Mouse (Mus musculus): ENCODE measurements around the gene Hcn2. TPM values are rescaled to one million over a fixed set of nuclear protein-coding genes. Genes with fewer than 3 reads are reported as not detected.

The Hcn2 gene
- polyA plus RNA-seq (2012; rRNA removed): 227 and 270 TPM in 2 replicates

DNA sequence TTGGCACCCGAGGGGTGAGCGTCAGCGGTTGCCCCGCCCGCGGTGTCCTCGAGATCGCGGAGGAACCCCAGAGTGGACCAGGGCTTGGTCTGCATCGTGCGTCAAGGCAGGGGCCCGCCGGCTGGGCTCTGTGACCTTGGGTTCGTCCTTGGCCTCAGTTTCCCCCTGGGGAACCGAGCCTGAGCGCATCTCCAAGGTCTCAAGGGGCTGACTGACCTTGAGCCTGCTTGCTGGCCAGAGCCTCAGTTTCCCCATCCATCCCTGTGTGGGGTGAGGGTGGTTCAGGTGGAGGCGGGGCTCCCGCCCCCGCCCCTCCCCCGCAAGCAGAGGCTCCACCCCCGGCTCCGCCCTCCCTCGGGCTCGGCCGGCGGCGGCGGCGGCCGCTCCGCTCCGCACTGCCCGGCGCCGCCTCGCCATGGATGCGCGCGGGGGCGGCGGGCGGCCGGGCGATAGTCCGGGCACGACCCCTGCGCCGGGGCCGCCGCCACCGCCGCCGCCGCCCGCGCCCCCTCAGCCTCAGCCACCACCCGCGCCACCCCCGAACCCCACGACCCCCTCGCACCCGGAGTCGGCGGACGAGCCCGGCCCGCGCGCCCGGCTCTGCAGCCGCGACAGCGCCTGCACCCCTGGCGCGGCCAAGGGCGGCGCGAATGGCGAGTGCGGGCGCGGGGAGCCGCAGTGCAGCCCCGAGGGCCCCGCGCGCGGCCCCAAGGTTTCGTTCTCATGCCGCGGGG is at the start of gene Hcn2:
Hcn2 (plus strand) TSS at position 381 of the 734 bp plus-strand sequence.
- no peak for TF ChIP-seq CTCF (IDR thresholded peaks at IDR 0.05; ENCODE audit: borderline replicate concordance, insufficient read depth, low read depth, low read length)
- 0 out of 2 replicates have a peak, but pooled peaks have one; percentile 24 for TF ChIP-seq POLR2A (IDR thresholded peaks at IDR 0.05; ENCODE audit: borderline replicate concordance, insufficient read depth, low read length)
- Histone ChIP-seq H3K4me3 (replicated peaks; ENCODE audit: insufficient read depth, low read depth, low read length) (peak within 1 kb of the TSS; percentile 88), H3K4me1 (ENCODE audit: control insufficient read depth, insufficient read depth, low read length) (peaks cover 24% of the 10 kb centered on the region), H3K27ac (ENCODE audit: insufficient read depth, low read length) (peak within 1 kb of the TSS; percentile 67), H3K27me3 (ENCODE audit: control insufficient read depth, insufficient read depth, low read length) (no peaks in the 10 kb centered on the region)
- DNase-seq: peak; percentile 69 to 74
- WGBS: 1% methylated on average over 69 of the region's 91 CpGs

DNA sequence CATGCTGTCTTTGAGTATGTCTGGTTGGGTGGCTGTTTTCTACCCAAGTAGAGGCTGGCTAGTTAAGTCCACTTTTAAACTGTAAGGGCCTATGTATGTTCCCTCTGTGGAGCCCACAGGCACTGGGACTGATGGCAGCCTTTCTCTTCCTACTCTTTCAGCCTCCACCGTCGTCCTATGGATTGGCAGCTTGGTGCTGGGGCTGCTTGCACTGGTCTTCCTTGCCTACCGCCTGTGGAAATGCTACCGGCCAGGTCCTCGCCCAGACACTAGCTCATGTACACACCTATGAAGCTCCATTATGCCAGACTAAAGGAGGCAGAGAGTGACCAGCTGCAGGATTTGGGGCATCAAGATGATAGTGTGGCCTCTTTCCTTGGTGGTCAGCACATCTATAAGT is 48.4 kb upstream of the Hcn2 start:
- TF ChIP-seq POLR2A (IDR thresholded peaks at IDR 0.05; ENCODE audit: borderline replicate concordance, insufficient read depth, low read length) (no peak), CTCF (IDR thresholded peaks at IDR 0.05; ENCODE audit: borderline replicate concordance, insufficient read depth, low read depth, low read length) (no peak)
- H3K27me3 ChIP-seq (ENCODE audit: control insufficient read depth, insufficient read depth, low read length): no peaks in the 10 kb centered on the region
- no peak overlapping the region for H3K4me3 ChIP-seq (replicated peaks; ENCODE audit: insufficient read depth, low read depth, low read length)
- 82% methylated on average over 5 of the region's 5 CpGs for WGBS
- no peak for DNase-seq
- H3K4me1 ChIP-seq (ENCODE audit: control insufficient read depth, insufficient read depth, low read length): peaks cover 11% of the 10 kb centered on the region
- no peak overlapping the region for H3K27ac ChIP-seq (ENCODE audit: insufficient read depth, low read length)

DNA sequence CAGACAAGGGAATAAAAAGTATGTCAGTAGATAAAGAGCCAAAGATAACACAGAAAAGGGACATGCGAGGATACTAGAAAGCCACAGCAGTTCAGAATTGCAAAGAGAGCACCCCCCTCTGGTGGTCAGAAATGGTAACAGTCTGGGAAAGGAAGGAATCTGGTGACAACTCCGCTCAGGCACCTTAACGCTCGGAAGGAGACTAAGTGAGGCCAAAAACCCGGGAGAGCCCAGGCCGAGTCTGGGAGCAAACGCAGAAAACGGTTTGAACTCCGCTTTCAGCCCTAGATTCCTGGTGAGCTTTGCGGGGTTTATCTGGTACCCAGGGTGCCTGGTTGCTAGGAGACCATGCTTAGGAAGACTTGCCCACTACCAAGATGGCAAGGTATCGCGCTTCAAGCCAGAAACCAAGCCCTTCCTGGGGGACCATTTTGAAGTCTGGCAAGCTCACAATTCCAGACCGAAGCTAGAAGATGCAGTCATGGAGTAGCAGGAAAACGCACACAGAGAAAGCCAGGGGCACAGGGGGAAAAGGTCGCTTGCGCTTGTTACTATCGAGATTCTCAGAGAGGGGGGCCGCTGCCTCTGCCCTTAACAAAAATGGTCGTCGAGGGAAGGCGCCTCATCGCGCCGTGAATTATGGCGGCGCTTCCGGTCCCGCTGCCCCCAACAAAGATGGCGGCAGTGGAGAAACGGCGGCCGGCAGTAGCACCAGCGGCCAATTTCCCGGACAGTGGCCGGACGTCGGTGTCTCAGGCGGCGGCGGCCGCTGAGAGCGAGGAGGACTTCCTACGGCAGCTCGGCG is 47.5 kb upstream of the Hcn2 start, which contains the start of gene Tpgs1:
Tpgs1 (plus strand) TSS at position 599 of the 805 bp plus-strand sequence.
- WGBS: under 1% methylated on average over 45 of the region's 45 CpGs
- peak within 1 kb of the TSS; percentile 75 for H3K4me3 ChIP-seq (replicated peaks; ENCODE audit: insufficient read depth, low read depth, low read length)
- peak within 1 kb of the TSS; percentile 94 for H3K27ac ChIP-seq (ENCODE audit: insufficient read depth, low read length)
- DNase-seq: peak; percentile 91 to 94
- no peaks in the 10 kb centered on the region for H3K27me3 ChIP-seq (ENCODE audit: control insufficient read depth, insufficient read depth, low read length)
- TF ChIP-seq CTCF (IDR thresholded peaks at IDR 0.05; ENCODE audit: borderline replicate concordance, insufficient read depth, low read depth, low read length): peak; percentile 78
- TF ChIP-seq POLR2A (IDR thresholded peaks at IDR 0.05; ENCODE audit: borderline replicate concordance, insufficient read depth, low read length): 0 out of 2 replicates have a peak, but pooled peaks have one; percentile 9
- H3K4me1 ChIP-seq (ENCODE audit: control insufficient read depth, insufficient read depth, low read length): peaks cover 11% of the 10 kb centered on the region

DNA sequence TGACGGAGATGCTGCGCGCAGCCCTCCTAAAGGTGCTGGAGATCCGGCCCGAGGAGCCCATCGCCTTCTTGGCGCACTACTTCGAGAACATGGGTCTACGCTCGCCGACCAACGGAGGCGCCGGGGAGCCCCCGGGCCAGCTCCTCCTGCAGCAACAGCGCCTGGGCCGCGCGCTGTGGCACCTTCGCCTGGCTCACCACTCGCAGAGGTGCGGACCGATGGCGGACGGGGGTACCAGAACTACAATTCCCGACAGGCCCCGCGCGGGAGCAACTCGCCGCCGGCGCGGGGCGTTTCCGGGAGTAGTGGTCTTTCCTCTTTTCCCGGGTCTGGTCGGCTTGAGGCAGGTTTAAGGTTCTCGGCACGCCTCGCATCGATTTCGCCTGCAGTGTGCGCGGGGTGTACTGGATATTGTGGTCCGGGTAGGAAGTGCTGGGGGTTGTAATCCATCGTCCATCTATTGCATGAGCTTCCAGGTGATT is 46.8 kb upstream of the Hcn2 start:
- TF ChIP-seq POLR2A (IDR thresholded peaks at IDR 0.05; ENCODE audit: borderline replicate concordance, insufficient read depth, low read length) (peak; percentile 15; the same call in 1 of the 2 replicates), CTCF (IDR thresholded peaks at IDR 0.05; ENCODE audit: borderline replicate concordance, insufficient read depth, low read depth, low read length) (no peak)
- under 1% methylated on average over 47 of the region's 47 CpGs for WGBS
- Histone ChIP-seq H3K4me1 (ENCODE audit: control insufficient read depth, insufficient read depth, low read length) (peaks cover 11% of the 10 kb centered on the region), H3K4me3 (replicated peaks; ENCODE audit: insufficient read depth, low read depth, low read length) (peak overlapping the region; percentile 75), H3K27ac (ENCODE audit: insufficient read depth, low read length) (peak overlapping the region; percentile 94), H3K27me3 (ENCODE audit: control insufficient read depth, insufficient read depth, low read length) (no peaks in the 10 kb centered on the region)
- peak; percentile 80 to 85 for DNase-seq

DNA sequence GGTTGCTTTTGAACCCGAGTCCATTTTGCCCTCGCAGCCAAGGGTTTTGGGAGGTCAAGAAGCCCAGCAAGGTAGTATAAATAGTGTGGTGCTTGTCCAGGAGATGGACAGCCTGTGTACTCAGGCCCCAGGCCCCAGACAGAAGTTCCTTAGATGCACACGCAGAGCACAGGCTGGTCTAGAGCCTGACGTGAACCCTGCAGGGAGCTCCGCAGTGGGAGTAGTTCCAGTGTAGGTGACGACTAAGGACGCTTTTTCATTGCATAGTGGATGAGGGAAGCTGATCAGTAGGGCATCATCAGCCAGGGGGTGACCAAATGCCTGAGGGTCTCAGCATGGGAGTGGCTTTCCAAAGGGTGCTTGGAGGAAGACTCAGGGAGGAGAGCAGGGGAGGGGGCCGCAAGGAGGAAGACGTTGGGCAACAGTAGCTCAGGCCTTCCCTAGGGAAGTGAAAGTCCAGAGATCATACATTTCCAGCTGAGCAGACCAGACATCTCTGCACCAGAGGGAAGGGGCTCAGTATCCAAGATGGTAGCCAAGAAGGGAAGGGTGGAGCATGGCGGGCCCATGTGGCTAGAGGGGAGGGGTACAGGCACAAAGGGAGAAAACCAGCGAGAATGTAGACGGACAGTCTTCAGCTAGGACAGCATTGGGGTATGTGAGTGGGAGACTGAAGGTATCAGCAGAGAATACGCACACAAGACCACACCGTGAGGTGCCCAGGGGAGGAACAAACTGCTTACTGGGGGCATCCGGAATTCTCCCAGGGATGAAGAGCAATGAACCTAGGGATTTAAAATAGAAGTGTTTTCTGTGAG is 46.2 kb upstream of the Hcn2 start:
- Histone ChIP-seq H3K4me1 (ENCODE audit: control insufficient read depth, insufficient read depth, low read length) (peaks cover 11% of the 10 kb centered on the region), H3K27me3 (ENCODE audit: control insufficient read depth, insufficient read depth, low read length) (no peaks in the 10 kb centered on the region), H3K27ac (ENCODE audit: insufficient read depth, low read length) (peak overlapping the region; percentile 94), H3K4me3 (replicated peaks; ENCODE audit: insufficient read depth, low read depth, low read length) (peak overlapping the region; percentile 75)
- 33% methylated on average over 15 of the region's 15 CpGs for WGBS
- TF ChIP-seq CTCF (IDR thresholded peaks at IDR 0.05; ENCODE audit: borderline replicate concordance, insufficient read depth, low read depth, low read length) (no peak), POLR2A (IDR thresholded peaks at IDR 0.05; ENCODE audit: borderline replicate concordance, insufficient read depth, low read length) (no peak)
- peak in 1 of 2 experiments; percentile 34 for DNase-seq

DNA sequence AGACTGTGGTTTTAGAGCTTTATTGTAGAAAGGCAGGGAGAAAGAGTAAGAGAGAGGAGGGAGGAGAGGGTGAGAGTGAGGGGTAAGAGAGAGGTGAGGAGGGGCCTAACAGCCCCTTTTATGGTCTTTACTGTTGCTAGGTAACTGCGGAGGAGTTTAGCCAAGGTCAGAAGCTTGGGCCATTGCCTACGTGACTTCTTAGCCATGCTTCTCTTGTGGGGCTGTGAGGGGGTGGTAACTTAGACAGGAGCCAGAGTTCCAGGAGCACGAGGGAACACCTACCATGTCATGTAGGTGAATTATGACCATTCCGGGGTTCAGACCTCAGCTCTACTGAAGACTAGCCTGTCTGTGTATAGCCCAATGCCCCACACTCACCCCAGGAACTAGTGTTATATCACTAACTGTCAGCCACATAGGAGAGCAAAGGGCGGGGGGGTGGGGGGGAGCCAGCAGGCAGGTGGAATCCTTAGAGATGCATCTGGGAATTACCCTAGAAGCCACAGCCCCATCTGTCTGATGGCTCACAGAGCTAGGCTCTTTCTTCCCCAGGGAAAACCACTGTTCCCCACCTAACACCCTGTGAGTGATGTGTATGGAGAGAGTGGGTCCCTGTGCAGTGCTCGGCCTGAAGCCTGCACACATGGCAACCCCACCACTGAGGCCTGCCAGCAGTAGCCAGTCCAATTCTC is 44.9 kb upstream of the Hcn2 start:
- H3K4me1 ChIP-seq (ENCODE audit: control insufficient read depth, insufficient read depth, low read length): peaks cover 11% of the 10 kb centered on the region
- 65% methylated on average over 6 of the region's 6 CpGs for WGBS
- no peak for TF ChIP-seq POLR2A (IDR thresholded peaks at IDR 0.05; ENCODE audit: borderline replicate concordance, insufficient read depth, low read length)
- no peak for TF ChIP-seq CTCF (IDR thresholded peaks at IDR 0.05; ENCODE audit: borderline replicate concordance, insufficient read depth, low read depth, low read length)
- H3K4me3 ChIP-seq (replicated peaks; ENCODE audit: insufficient read depth, low read depth, low read length): no peak overlapping the region
- DNase-seq: no peak
- H3K27me3 ChIP-seq (ENCODE audit: control insufficient read depth, insufficient read depth, low read length): no peaks in the 10 kb centered on the region
- no peak overlapping the region for H3K27ac ChIP-seq (ENCODE audit: insufficient read depth, low read length)
